Comparison of ENCODE assay signal across 8 mouse cellular contexts in genomic region chr7:100178891-100179233, GRCm38 (mm10). TPM values are rescaled to one million over a fixed set of nuclear protein-coding genes. Genes with fewer than 3 reads are reported as not detected.
A peak's percentile ranks its signal among the peaks of the same experiment; 100 is the strongest.
DNase-seq lines count a peak whose midpoint lies in the region; ATAC-seq and TF ChIP-seq lines count a peak whose summit lies in the region.

No protein-coding gene starts in this region.

- peak; percentile 49; the same call in 1 of the 2 replicates for ATAC-seq in liver, embryonic 14.5 days (ENCODE audit: insufficient read depth)

- no peak for TF ChIP-seq EP300 in heart, adult 2 months (IDR thresholded peaks at IDR 0.05; ENCODE audit: insufficient read depth, low read depth, low read length)
- TF ChIP-seq EP300 in liver, embryonic 14.5 days (IDR thresholded peaks at IDR 0.05; ENCODE audit: low read depth): no peak

- 1% methylated on average over 15 of the region's 15 CpGs for WGBS in heart, adult 2 months
- WGBS in liver, embryonic 14.5 days (ENCODE audit: insufficient replicate concordance): 3% methylated on average over 15 of the region's 15 CpGs

- H3K36me3 ChIP-seq in heart, adult 2 months (ENCODE audit: control insufficient read depth, insufficient read depth, low read length): no peaks in the 10 kb centered on the region
- no peaks in the 10 kb centered on the region for H3K36me3 ChIP-seq in liver, embryonic 14.5 days (replicated peaks; ENCODE audit: control insufficient read depth, insufficient read depth, low read depth)

- H3K9me3 ChIP-seq in liver, embryonic 14.5 days (ENCODE audit: control insufficient read depth, low read length): no peaks in the 10 kb centered on the region

- intact Hi-C loops in heart, adult 2 months (cut with DNase I): no loop called here
- intact Hi-C loops in heart, postnatal 25 days (cut with DNase I): loop anchor here (5.0 kb wide), 1 partner anchor 42 kb away; no protein-coding TSS in a partner anchor
- intact Hi-C loops in left cerebral cortex, postnatal 4 days (cut with DNase I): no loop called here

- DNase-seq in heart, adult 2 months: peak in 1 of 2 experiments; percentile 22
- no peak for DNase-seq in heart, postnatal 25 days (ENCODE audit: low spot score)
- DNase-seq in R1 (ENCODE audit: low read depth, low spot score): peak; percentile 22
- peak; percentile 33 for DNase-seq in forelimb bud, embryonic 11.5 days (ENCODE audit: low read depth, low spot score)
- no peak for DNase-seq in liver, embryonic 14.5 days (ENCODE audit: low read depth in 3 of 3, low spot score in 3 of 3)
- peak; percentile 31 for DNase-seq in yolk sac, embryonic 10.5 days (ENCODE audit: low spot score)
- DNase-seq in spleen, postnatal 14 days (ENCODE audit: low spot score in 2 of 2): no peak
- DNase-seq in left cerebral cortex, postnatal 4 days: no peak

- H3K79me2 ChIP-seq in heart, adult 2 months (replicated peaks; ENCODE audit: control insufficient read depth, insufficient read depth, low read length): no peaks in the 10 kb centered on the region

- peak overlapping the region; percentile 45 for H3K4me3 ChIP-seq in heart, adult 2 months
- peak overlapping the region; percentile 41 to 52 for H3K4me3 ChIP-seq in liver, embryonic 14.5 days (ENCODE audit: insufficient read depth in 1 of 2, low read depth in 2 of 2, low read length in 2 of 2)

- H3K9ac ChIP-seq in heart, adult 2 months (ENCODE audit: low read depth, low read length): 0 out of 2 replicates have a peak overlapping the region, but pooled peaks have one; percentile 8
- H3K9ac ChIP-seq in liver, embryonic 14.5 days (replicated peaks): peak overlapping the region; percentile 25; the same call in 1 of the 2 replicates

- peaks cover 3% of the 10 kb centered on the region; the same call in 1 of the 2 replicates for H3K27me3 ChIP-seq in heart, adult 2 months (ENCODE audit: control insufficient read depth, insufficient read depth, low read length)
- H3K27me3 ChIP-seq in liver, embryonic 14.5 days (ENCODE audit: control insufficient read depth, insufficient read depth, low read length): peaks cover 20% of the 10 kb centered on the region

- peak overlapping the region; percentile 62 for H3K4me2 ChIP-seq in liver, embryonic 14.5 days (ENCODE audit: low read depth)

- no peak overlapping the region for H3K27ac ChIP-seq in heart, adult 2 months
- no peak overlapping the region for H3K27ac ChIP-seq in liver, embryonic 14.5 days

- TF ChIP-seq POLR2A in heart, adult 2 months (IDR thresholded peaks at IDR 0.05; ENCODE audit: insufficient read depth, low read depth, low read length): no peak

- peaks cover 1% of the 10 kb centered on the region; the same call in 1 of the 2 replicates for H3K4me1 ChIP-seq in heart, adult 2 months (ENCODE audit: control insufficient read depth, insufficient read depth, low read length)
- H3K4me1 ChIP-seq in liver, embryonic 14.5 days (replicated peaks; ENCODE audit: control insufficient read depth in 2 of 2, insufficient read depth in 2 of 2, low read length in 1 of 2): peaks cover 17 to 23% of the 10 kb centered on the region in 2 experiments

- TF ChIP-seq CTCF in heart, adult 2 months (IDR thresholded peaks at IDR 0.05): no peak
- no peak for TF ChIP-seq CTCF in liver, embryonic 14.5 days (IDR thresholded peaks at IDR 0.05; ENCODE audit: low read depth)

RNA-seq across cellular contexts. Expression of gene Kcne3, which starts 2.6 kb away (rescaled TPM):
- total RNA-seq in heart, adult 2 months (2021): under 1 TPM; 0.59 to 0.94 TPM
- 2.0 and 2.2 TPM in 2 replicates for polyA plus RNA-seq in heart, adult 2 months (2012; rRNA removed)
- total RNA-seq in heart, postnatal 25 days (2021): 1 to 10 TPM; 1.0 to 1.1 TPM
- polyA plus RNA-seq in liver, embryonic 14.5 days (2012; rRNA removed): 1.4 TPM in 2 replicates
- 0.88 and 1.2 TPM in 2 replicates for polyA plus RNA-seq in liver, embryonic 14.5 days (2014; fragmentation: Nextera tagmentation; extraction: Ambion mirVana)
- not detected for total RNA-seq in left cerebral cortex, postnatal 4 days (2021)

RNA-seq across cellular contexts. Expression of gene Lipt2, which starts 19.8 kb away (rescaled TPM):
- 1 to 10 TPM; 5.7 to 6.0 TPM for total RNA-seq in heart, adult 2 months (2021)
- polyA plus RNA-seq in heart, adult 2 months (2012; rRNA removed): 6.6 and 10.0 TPM in 2 replicates
- 1 to 10 TPM; 4.6 to 5.3 TPM for total RNA-seq in heart, postnatal 25 days (2021)
- 2.8 and 3.8 TPM in 2 replicates for polyA plus RNA-seq in liver, embryonic 14.5 days (2012; rRNA removed)
- polyA plus RNA-seq in liver, embryonic 14.5 days (2014; fragmentation: Nextera tagmentation; extraction: Ambion mirVana): 5.3 and 5.6 TPM in 2 replicates
- total RNA-seq in left cerebral cortex, postnatal 4 days (2021): 1 to 10 TPM; 6.8 to 7.6 TPM

RNA-seq across cellular contexts. Expression of gene Pgm2l1, which starts 48.3 kb away (rescaled TPM):
- 1 to 10 TPM; 7.0 TPM for total RNA-seq in heart, adult 2 months (2021)
- polyA plus RNA-seq in heart, adult 2 months (2012; rRNA removed): 1.5 and 2.2 TPM in 2 replicates
- total RNA-seq in heart, postnatal 25 days (2021): 1 to 10 TPM; 5.6 to 7.7 TPM
- polyA plus RNA-seq in liver, embryonic 14.5 days (2012; rRNA removed): 1.6 and 2.4 TPM in 2 replicates
- 1.3 TPM in 2 replicates for polyA plus RNA-seq in liver, embryonic 14.5 days (2014; fragmentation: Nextera tagmentation; extraction: Ambion mirVana)
- total RNA-seq in left cerebral cortex, postnatal 4 days (2021): 100 to 1,000 TPM; 266 to 271 TPM

RNA-seq across cellular contexts. Expression of gene Pold3, which starts 57.5 kb away (rescaled TPM):
- 1 to 10 TPM; 9.0 to 9.1 TPM for total RNA-seq in heart, adult 2 months (2021)
- 4.4 and 6.5 TPM in 2 replicates for polyA plus RNA-seq in heart, adult 2 months (2012; rRNA removed)
- 1 to 10 TPM; 9.4 to 9.8 TPM for total RNA-seq in heart, postnatal 25 days (2021)
- 19.2 and 31.9 TPM in 2 replicates for polyA plus RNA-seq in liver, embryonic 14.5 days (2012; rRNA removed)
- polyA plus RNA-seq in liver, embryonic 14.5 days (2014; fragmentation: Nextera tagmentation; extraction: Ambion mirVana): 50.8 and 51.1 TPM in 2 replicates
- total RNA-seq in left cerebral cortex, postnatal 4 days (2021): 10 to 100 TPM; 49.6 to 51.8 TPM

Comparison
In these comparisons a context has a peak if more than half of its experiments do, and no peak if none do; other contexts are left out.
1. DNase-seq: peak in R1 (single experiment), forelimb bud, embryonic 11.5 days (single experiment) and yolk sac, embryonic 10.5 days (single experiment); none in heart, postnatal 25 days (single experiment), liver, embryonic 14.5 days (0 of 3), spleen, postnatal 14 days (0 of 2) and left cerebral cortex, postnatal 4 days (single experiment).
2. RNA of gene Pgm2l1, which starts 48.3 kb away (total RNA-seq): 266 to 271 TPM in left cerebral cortex, postnatal 4 days; 5.6 to 7.7 TPM in heart, postnatal 25 days and 7.0 TPM in heart, adult 2 months; every median in the first group is over 10 times any median in the second.